In the genomic region with DNA sequence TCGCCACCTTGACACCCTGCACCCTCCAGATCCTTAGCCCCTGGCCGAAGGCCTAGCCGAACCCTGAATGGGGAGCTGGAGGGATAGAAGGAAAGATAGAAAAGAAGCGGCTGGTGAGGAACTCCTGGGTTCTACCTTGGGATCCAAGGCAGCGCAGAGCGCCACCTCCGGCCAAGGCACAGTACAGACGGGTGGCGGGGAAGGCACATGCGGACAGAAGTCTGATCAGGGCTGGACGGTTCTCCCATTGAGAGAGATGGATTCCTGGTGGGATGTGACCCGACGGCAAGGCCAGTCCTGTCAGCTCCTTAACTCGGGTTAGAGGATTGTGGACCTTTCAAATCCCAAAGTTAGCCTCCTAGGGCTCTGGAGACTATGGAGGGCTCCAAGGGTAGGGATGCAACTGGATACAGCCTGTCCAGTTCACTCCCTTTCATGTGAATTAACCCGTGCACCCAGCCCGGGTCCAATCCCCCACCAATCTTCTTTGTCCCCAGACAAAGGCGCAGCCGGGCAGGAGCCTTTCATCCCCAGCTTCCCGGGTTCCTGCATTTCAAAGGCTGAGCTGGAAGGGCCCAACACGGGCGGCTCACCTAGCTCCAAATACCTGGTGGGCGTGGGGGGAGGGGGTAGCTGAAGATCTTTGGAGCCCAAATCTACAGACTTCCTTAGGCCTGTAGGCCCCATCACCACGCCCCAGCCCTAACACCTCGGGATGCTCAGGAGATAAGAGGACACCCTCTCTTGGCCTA, we compare ENCODE assay signal across 8 mouse cellular contexts. TPM values are rescaled to one million over a fixed set of nuclear protein-coding genes. Genes with fewer than 3 reads are reported as not detected.
DNase-seq lines count a peak whose midpoint lies in the region; ATAC-seq and TF ChIP-seq lines count a peak whose summit lies in the region.
"Had no signal": no experiment of that assay in that cellular context is flagged by ENCODE, and none has a peak within 500 bp of the region (broad histone marks: within the 10 kb centered on the region; RNA-seq: fewer than 3 reads in every experiment).

No protein-coding gene starts in this region.

- peak; percentile 62; the same call in 1 of the 2 replicates for TF ChIP-seq EP300 in ES-Bruce4 (IDR thresholded peaks at IDR 0.05; ENCODE audit: insufficient read depth, low read depth, low read length)
- TF ChIP-seq EP300 in heart, postnatal 0 days (IDR thresholded peaks at IDR 0.05; ENCODE audit: low read depth) = no peak

- H3K36me3 ChIP-seq in ES-Bruce4 (ENCODE audit: control insufficient read depth, insufficient read depth, low read length, poor library complexity, severe bottlenecking) (no peaks in the 10 kb centered on the region), myocyte (ENCODE audit: control insufficient read depth, insufficient read depth) (no peaks in the 10 kb centered on the region)
- no peaks in the 10 kb centered on the region for H3K36me3 ChIP-seq in heart, postnatal 0 days (replicated peaks; ENCODE audit: control insufficient read depth, insufficient read depth, low read length)
- no peaks in the 10 kb centered on the region for H3K36me3 ChIP-seq in limb, embryonic 11.5 days (ENCODE audit: control insufficient read depth, insufficient read depth, low read length)

- peaks cover 24% of the 10 kb centered on the region for H3K79me2 ChIP-seq in myocyte (ENCODE audit: control insufficient read depth, insufficient read depth)

- H3K9me3 ChIP-seq in ES-Bruce4 (replicated peaks; ENCODE audit: control insufficient read depth, insufficient read depth, low read length, poor library complexity, severe bottlenecking) = no peaks in the 10 kb centered on the region
- no peaks in the 10 kb centered on the region for H3K9me3 ChIP-seq in heart, postnatal 0 days (replicated peaks; ENCODE audit: control insufficient read depth, low read length)
- H3K9me3 ChIP-seq in limb, embryonic 11.5 days (ENCODE audit: control insufficient read depth, low read length) = no peaks in the 10 kb centered on the region; the same call in 1 of the 2 replicates

- H3K27ac ChIP-seq in ES-Bruce4 (ENCODE audit: insufficient read depth, low read length) = no peak overlapping the region
- H3K27ac ChIP-seq in heart, postnatal 0 days (ENCODE audit: low read depth) = peak overlapping the region; percentile 95
- no peak overlapping the region for H3K27ac ChIP-seq in limb, embryonic 11.5 days (replicated peaks; ENCODE audit: low read depth, low read length)

- peak overlapping the region; percentile 94 for H3ac ChIP-seq in myocyte (ENCODE audit: control insufficient read depth, insufficient read length)

- H3K27me3 ChIP-seq in ES-Bruce4 (ENCODE audit: control insufficient read depth, insufficient read depth, low read length, poor library complexity, severe bottlenecking) (no peaks in the 10 kb centered on the region), myocyte (ENCODE audit: control insufficient read depth, insufficient read depth, insufficient read length) (no peaks in the 10 kb centered on the region)
- peaks cover 34% of the 10 kb centered on the region for H3K27me3 ChIP-seq in heart, postnatal 0 days (ENCODE audit: control insufficient read depth, insufficient read depth, low read length)
- H3K27me3 ChIP-seq in limb, embryonic 11.5 days (ENCODE audit: control insufficient read depth, insufficient read depth, low read length) = peaks cover 78% of the 10 kb centered on the region

- TF ChIP-seq POLR2A in ES-Bruce4 (IDR thresholded peaks at IDR 0.05; ENCODE audit: insufficient read depth, low read length) (no peak), myocyte (IDR thresholded peaks at IDR 0.05; ENCODE audit: insufficient read length, low read depth) (no peak)

- TF ChIP-seq CTCF in ES-Bruce4 (IDR thresholded peaks at IDR 0.05; ENCODE audit: low read depth, low read length) = peak; percentile 58
- TF ChIP-seq CTCF in heart, postnatal 0 days (IDR thresholded peaks at IDR 0.05; ENCODE audit: low read depth) = peak; percentile 31; the same call in 1 of the 2 replicates

- peak overlapping the region; percentile 79 for H3K4me2 ChIP-seq in heart, postnatal 0 days (ENCODE audit: low read depth, low read length)
- peak overlapping the region; percentile 98 for H3K4me2 ChIP-seq in limb, embryonic 11.5 days (ENCODE audit: low read depth, severe bottlenecking)
- peak overlapping the region; percentile 60 for H3K4me2 ChIP-seq in myocyte (ENCODE audit: low read depth)

- peak overlapping the region; percentile 58 for H3K4me3 ChIP-seq in ES-Bruce4 (ENCODE audit: low read depth, low read length)
- peak overlapping the region; percentile 59 for H3K4me3 ChIP-seq in heart, postnatal 0 days (ENCODE audit: low read depth, low read length)
- peak overlapping the region; percentile 48 for H3K4me3 ChIP-seq in limb, embryonic 11.5 days (ENCODE audit: low read depth, low read length)
- H3K4me3 ChIP-seq in myocyte = peak overlapping the region; percentile 92
- H3K4me3 ChIP-seq: erythroblast, embryonic 14.5 days had no signal

- WGBS in heart, postnatal 0 days = 21% methylated on average over 24 of the region's 24 CpGs
- WGBS in limb, embryonic 11.5 days = 3% methylated on average over 24 of the region's 24 CpGs

- peaks cover 3% of the 10 kb centered on the region for H3K4me1 ChIP-seq in ES-Bruce4 (ENCODE audit: control insufficient read depth, insufficient read depth, low read length)
- peaks cover 36% of the 10 kb centered on the region for H3K4me1 ChIP-seq in heart, postnatal 0 days (ENCODE audit: control insufficient read depth, insufficient read depth)
- H3K4me1 ChIP-seq in limb, embryonic 11.5 days (ENCODE audit: control insufficient read depth, insufficient read depth, low read length) = peaks cover 37% of the 10 kb centered on the region

- H3K9ac ChIP-seq in ES-Bruce4 (ENCODE audit: low read depth, poor library complexity, severe bottlenecking) = peak overlapping the region; percentile 89
- peak overlapping the region; percentile 82 for H3K9ac ChIP-seq in heart, postnatal 0 days (replicated peaks; ENCODE audit: low read depth, low read length)
- no peak overlapping the region for H3K9ac ChIP-seq in limb, embryonic 11.5 days (ENCODE audit: low read length)

- peak; percentile 87 for DNase-seq in R1 (ENCODE audit: low read depth, low spot score)
- peak; percentile 65 for DNase-seq in embryo, embryonic 11 days
- DNase-seq in heart, postnatal 0 days (ENCODE audit: low spot score) = no peak
- peak; percentile 61 for DNase-seq in limb, embryonic 11.5 days (ENCODE audit: low spot score)

- ATAC-seq in heart, postnatal 0 days (ENCODE audit: insufficient read depth, low read depth) = no peak
- peak; percentile 2; the same call in 1 of the 2 replicates for ATAC-seq in limb, embryonic 11.5 days (ENCODE audit: insufficient number of reproducible peaks, low FRiP score, low TSS enrichment, low read depth)
- no peak for ATAC-seq in CD4-positive, CD25-positive, alpha-beta regulatory T cell, adult 4 months

TF ChIP-seq in myocyte, 11 proteins besides CTCF, POLR2A, EP300 and RAD21:
- TF ChIP-seq USF1 (IDR thresholded peaks at IDR 0.05; ENCODE audit: low read depth) = no peak
- no peak for TF ChIP-seq CEBPB (IDR thresholded peaks at IDR 0.05; ENCODE audit: insufficient read depth, poor library complexity, severe bottlenecking)
- no peak for TF ChIP-seq POLR2AphosphoS2 (IDR thresholded peaks at IDR 0.05; ENCODE audit: insufficient read length, low read depth)
- no peak for TF ChIP-seq TCF3 (IDR thresholded peaks at IDR 0.05; ENCODE audit: insufficient read length, low read depth)
- TF ChIP-seq MYOD1 (IDR thresholded peaks at IDR 0.05; ENCODE audit: control insufficient read depth in 1 of 3, insufficient read length in 2 of 3, low read depth in 2 of 3) = no peak
- no peak for TF ChIP-seq MAX (IDR thresholded peaks at IDR 0.05; ENCODE audit: low read depth)
- no peak for TF ChIP-seq E2F4 (IDR thresholded peaks at IDR 0.05; ENCODE audit: insufficient read depth)
- TF ChIP-seq TCF12 (IDR thresholded peaks at IDR 0.05; ENCODE audit: insufficient read depth, poor library complexity, severe bottlenecking) = no peak
- TF ChIP-seq REST (IDR thresholded peaks at IDR 0.05; ENCODE audit: insufficient read depth, insufficient read length) = no peak
- no peak for TF ChIP-seq MYOG (IDR thresholded peaks at IDR 0.05; ENCODE audit: control insufficient read depth in 1 of 3, insufficient read depth in 1 of 3, insufficient read length in 2 of 3, low read depth in 2 of 3)
- no peak for TF ChIP-seq SRF (IDR thresholded peaks at IDR 0.05; ENCODE audit: control insufficient read depth, insufficient read length, low read depth)
TF ChIP-seq in myocyte: peak in this region for 0.

RNA-seq across cellular contexts. Expression of gene Pdgfa, which starts 0.7 kb away (rescaled TPM):
- polyA plus RNA-seq in ES-Bruce4 (2011; ENCODE audit: insufficient read depth, insufficient read length, low read depth, missing spikeins) = 48.7 and 49.5 TPM in 2 replicates
- 60.5 and 78.0 TPM in 2 replicates for total RNA-seq in heart, postnatal 0 days (2014; rRNA removed; ENCODE audit: low replicate concordance)
- polyA plus RNA-seq in heart, postnatal 0 days (2015; fragmentation: Nextera tagmentation; extraction: Ambion mirVana) = 47.2 and 49.6 TPM in 2 replicates
- 34.4 and 35.2 TPM in 2 replicates for polyA plus RNA-seq in limb, embryonic 11.5 days (2014; fragmentation: Nextera tagmentation; extraction: Ambion mirVana)
- polyA plus RNA-seq in myocyte (2012; fragmentation: generic; extraction: Trizol) = 43.7 TPM
- not detected for polyA plus RNA-seq in CD4-positive, CD25-positive, alpha-beta regulatory T cell, adult 4 months (2017; shearing (Covaris generic))

Comparison
In these comparisons a context has a peak if more than half of its experiments do, and no peak if none do; other contexts are left out.
1. RNA of gene Pdgfa, which starts 0.7 kb away (polyA plus RNA-seq): 47.2 to 49.6 TPM in heart, postnatal 0 days, 48.7 to 49.5 TPM in ES-Bruce4, 43.7 TPM in myocyte (single experiment) and 34.4 to 35.2 TPM in limb, embryonic 11.5 days; not detected in CD4-positive, CD25-positive, alpha-beta regulatory T cell, adult 4 months; every median in the first group is over 10 times any median in the second.
2. Peak in every context shown above with its lines, with median percentiles within 50 percentile points of each other: H3K4me3 ChIP-seq and H3K4me2 ChIP-seq.